Mouse (Mus musculus): ENCODE data around the gene Ano7. TPM values are rescaled to one million over a fixed set of nuclear protein-coding genes. Genes with fewer than 3 reads are reported as not detected.

The Ano7 gene
- total and polyA plus RNA-seq, 3 experiments = 0.03 TPM; not detected in 2

- H3K9ac ChIP-seq (ENCODE audit: control insufficient read depth, low read depth, low read length, poor library complexity, severe bottlenecking) = no peak overlapping the region
- H3K27me3 ChIP-seq (ENCODE audit: control insufficient read depth in 1 of 2, insufficient read depth in 2 of 2, low read length in 2 of 2) = no peaks in the 10 kb centered on the region
- H3K27ac ChIP-seq (ENCODE audit: control insufficient read depth, low read depth, low read length) = no peak overlapping the region
- no peaks in the 10 kb centered on the region for H3K9me3 ChIP-seq (replicated peaks; ENCODE audit: insufficient read depth, low read length)
- no peak for TF ChIP-seq NRF1 (IDR thresholded peaks at IDR 0.05; ENCODE audit: insufficient read depth, low read depth, low read length, poor library complexity, severe bottlenecking)
- TF ChIP-seq MYC (IDR thresholded peaks at IDR 0.05; ENCODE audit: low read depth, low read length) = no peak
- no peak for TF ChIP-seq ETS1 (IDR thresholded peaks at IDR 0.05; ENCODE audit: low read depth, low read length)
- TF ChIP-seq MAZ (IDR thresholded peaks at IDR 0.05; ENCODE audit: low read depth, low read length) = no peak
- no peak for TF ChIP-seq BHLHE40 (IDR thresholded peaks at IDR 0.05; ENCODE audit: borderline replicate concordance, low read depth, low read length)
- no peak for TF ChIP-seq ZC3H11A (IDR thresholded peaks at IDR 0.05; ENCODE audit: low read depth, low read length)
- TF ChIP-seq POLR2AphosphoS5 (IDR thresholded peaks at IDR 0.05; ENCODE audit: borderline replicate concordance, low read depth, low read length) = no peak
- no peak for TF ChIP-seq ZMIZ1 (IDR thresholded peaks at IDR 0.05; ENCODE audit: low read depth, low read length)
- TF ChIP-seq RCOR1 (IDR thresholded peaks at IDR 0.05; ENCODE audit: low read depth, low read length) = no peak
- no peak for TF ChIP-seq MAFK (IDR thresholded peaks at IDR 0.05; ENCODE audit: borderline replicate concordance, low read depth, low read length)
- TF ChIP-seq E2F4 (IDR thresholded peaks at IDR 0.05; ENCODE audit: borderline replicate concordance, low read depth, low read length) = no peak
- no peak for TF ChIP-seq MYB (IDR thresholded peaks at IDR 0.05; ENCODE audit: low read depth, low read length)
- no peak for TF ChIP-seq ZKSCAN1 (IDR thresholded peaks at IDR 0.05; ENCODE audit: low read depth, low read length)
- TF ChIP-seq GABPA (IDR thresholded peaks at IDR 0.05; ENCODE audit: low read depth, low read length) = no peak
- TF ChIP-seq GATA1 (IDR thresholded peaks at IDR 0.05; ENCODE audit: low read depth, low read length) = no peak
- TF ChIP-seq USF1 (IDR thresholded peaks at IDR 0.05; ENCODE audit: low read depth, low read length) = no peak
- no peak for TF ChIP-seq MAX (IDR thresholded peaks at IDR 0.05; ENCODE audit: low read length)
- TF ChIP-seq NELFE (IDR thresholded peaks at IDR 0.05; ENCODE audit: low read depth, low read length) = no peak
- no peak for TF ChIP-seq CHD1 (IDR thresholded peaks at IDR 0.05; ENCODE audit: low read depth, low read length)
- no peak for TF ChIP-seq ZNF384 (IDR thresholded peaks at IDR 0.05; ENCODE audit: low read depth, low read length)
- H3K36me3 ChIP-seq (ENCODE audit: control insufficient read depth in 1 of 2, insufficient read depth in 2 of 2, low read length in 2 of 2) = peaks cover 9 to 29% of the 10 kb centered on the region in 2 experiments
- peaks cover 0 to 4% of the 10 kb centered on the region in 2 experiments; a peak in 1 of 4 replicates for H3K4me1 ChIP-seq (ENCODE audit: control insufficient read depth in 1 of 2, insufficient read depth in 2 of 2, low read length in 2 of 2)
- DNase-seq (ENCODE audit: low read depth, low spot score) = no peak
- no peak overlapping the region for H3K4me3 ChIP-seq (ENCODE audit: control insufficient read depth in 1 of 2, insufficient read depth in 1 of 2, low read depth in 2 of 2, low read length in 2 of 2)
- H3K79me2 ChIP-seq (ENCODE audit: control insufficient read depth, insufficient read depth, low read length, poor library complexity) = peaks cover 10% of the 10 kb centered on the region
Measured at GRCm38 (mm10) chr1:93349701-93350100, 24.0 kb upstream of the Ano7 start.

- peaks cover 0 to 39% of the 10 kb centered on the region in 2 experiments; a peak in 2 of 4 replicates for H3K36me3 ChIP-seq (ENCODE audit: control insufficient read depth in 1 of 2, insufficient read depth in 2 of 2, low read length in 2 of 2)
- no peaks in the 10 kb centered on the region for H3K27me3 ChIP-seq (ENCODE audit: control insufficient read depth in 1 of 2, insufficient read depth in 2 of 2, low read length in 2 of 2)
- no peaks in the 10 kb centered on the region for H3K4me1 ChIP-seq (ENCODE audit: control insufficient read depth in 1 of 2, insufficient read depth in 2 of 2, low read length in 2 of 2)
- no peak overlapping the region for H3K4me3 ChIP-seq (ENCODE audit: control insufficient read depth in 1 of 2, insufficient read depth in 1 of 2, low read depth in 2 of 2, low read length in 2 of 2)
- no peaks in the 10 kb centered on the region for H3K79me2 ChIP-seq (ENCODE audit: control insufficient read depth, insufficient read depth, low read length, poor library complexity)
- DNase-seq (ENCODE audit: low read depth, low spot score) = no peak
- TF ChIP-seq MAX (IDR thresholded peaks at IDR 0.05; ENCODE audit: low read length) (no peak), JUND (IDR thresholded peaks at IDR 0.05; ENCODE audit: low read depth, low read length) (no peak), GABPA (IDR thresholded peaks at IDR 0.05; ENCODE audit: low read depth, low read length) (no peak), HCFC1 (IDR thresholded peaks at IDR 0.05; ENCODE audit: low read depth, low read length) (no peak), NELFE (IDR thresholded peaks at IDR 0.05; ENCODE audit: low read depth, low read length) (no peak), CHD1 (IDR thresholded peaks at IDR 0.05; ENCODE audit: low read depth, low read length) (no peak), ELF1 (IDR thresholded peaks at IDR 0.05; ENCODE audit: low read depth, low read length) (no peak), GATA1 (IDR thresholded peaks at IDR 0.05; ENCODE audit: low read depth, low read length) (no peak), KAT2A (conservative IDR thresholded peaks at IDR 0.05; ENCODE audit: low read depth, low read length) (no peak), ZKSCAN1 (IDR thresholded peaks at IDR 0.05; ENCODE audit: low read depth, low read length) (no peak), MYC (IDR thresholded peaks at IDR 0.05; ENCODE audit: low read depth, low read length) (no peak), NRF1 (IDR thresholded peaks at IDR 0.05; ENCODE audit: insufficient read depth, low read depth, low read length, poor library complexity, severe bottlenecking) (no peak), CTCF (IDR thresholded peaks at IDR 0.05 in 2 of 3, conservative IDR thresholded peaks at IDR 0.05 in 1 of 3; ENCODE audit: control insufficient read depth in 1 of 3, insufficient read depth in 1 of 3, low read depth in 2 of 3, low read length in 3 of 3, poor library complexity in 1 of 3, severe bottlenecking in 1 of 3) (no peak), CHD2 (IDR thresholded peaks at IDR 0.05; ENCODE audit: low read length) (no peak), TCF12 (IDR thresholded peaks at IDR 0.05; ENCODE audit: low read depth, low read length) (no peak), USF1 (IDR thresholded peaks at IDR 0.05; ENCODE audit: low read depth, low read length) (no peak), ETS1 (IDR thresholded peaks at IDR 0.05; ENCODE audit: low read depth, low read length) (no peak), ZNF384 (IDR thresholded peaks at IDR 0.05; ENCODE audit: low read depth, low read length) (no peak), USF2 (IDR thresholded peaks at IDR 0.05; ENCODE audit: borderline replicate concordance in 1 of 2, insufficient read depth in 1 of 2, low read depth in 1 of 2, low read length in 2 of 2) (no peak)
- no peaks in the 10 kb centered on the region for H3K9me3 ChIP-seq (replicated peaks; ENCODE audit: insufficient read depth, low read length)
- no peak overlapping the region for H3K9ac ChIP-seq (ENCODE audit: control insufficient read depth, low read depth, low read length, poor library complexity, severe bottlenecking)
- H3K27ac ChIP-seq (ENCODE audit: control insufficient read depth, low read depth, low read length) = no peak overlapping the region
Measured at GRCm38 (mm10) chr1:93352724-93353123, 21.0 kb upstream of the Ano7 start.

Data from MEL (cell line).